Mouse (Mus musculus) G1E (cell line): ENCODE data around the gene Mbnl1.

Source experiments
- CTCF ChIP-seq: IDR thresholded peaks from 2 replicates; pipeline ENCODE4 v1.5.1; 2012; ENCODE audit warnings: low read depth, low read length, inconsistent platforms, mixed read lengths
- GATA2 ChIP-seq: IDR thresholded peaks from 2 replicates; pipeline ENCODE4 v1.6.1; 2012; ENCODE audit warnings: low read depth, low read length, inconsistent platforms, borderline replicate concordance
- TAL1 ChIP-seq: conservative IDR thresholded peaks from 2 replicates; pipeline ENCODE4 v1.6.1; 2012; ENCODE audit warnings: low read depth, low read length, inconsistent platforms, mixed read lengths

DNA sequence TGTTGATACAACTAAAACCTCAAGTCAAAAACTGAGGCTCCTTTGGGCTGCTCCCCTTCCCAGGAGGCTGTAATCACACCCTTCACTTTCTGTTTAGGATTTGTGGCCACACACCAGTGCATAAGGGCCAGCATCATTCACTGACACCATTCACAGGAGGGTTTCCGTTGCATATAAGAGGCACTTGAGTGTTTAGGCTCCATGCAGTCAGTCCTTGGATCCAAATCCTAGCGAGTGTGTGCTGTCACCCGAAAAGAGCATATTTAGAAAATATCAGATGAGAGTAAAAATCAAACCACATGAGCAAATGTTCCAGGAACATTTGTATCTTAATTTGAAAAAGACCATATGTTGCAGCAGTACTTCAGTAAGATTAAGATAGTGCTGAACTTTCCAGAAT lies 79.0 kb downstream of the Mbnl1 start:
- TF ChIP-seq CTCF (no peak), TAL1 (no peak), GATA2 (no peak)
